Mouse (Mus musculus) E14TG2a.4 (cell line): ENCODE measurements around the gene Ddb2.

ENCODE experiments used
- CTCF ChIP-seq: conservative IDR thresholded peaks from 2 replicates; pipeline ENCODE4 v1.5.1; 2014; ENCODE audit warnings: low read length
- NANOG ChIP-seq: IDR thresholded peaks from 2 replicates; pipeline ENCODE4 v1.6.1; 2014; ENCODE audit warnings: borderline replicate concordance, low read length, mixed read lengths
- POU5F1 ChIP-seq: IDR thresholded peaks from 2 replicates; pipeline ENCODE4 v1.6.1; 2014; ENCODE audit warnings: low read length, borderline replicate concordance

- no peak for TF ChIP-seq CTCF
- TF ChIP-seq NANOG = no peak
- TF ChIP-seq POU5F1 = no peak
Observed at GRCm38 (mm10) chr2:91202222-91202971, 34.4 kb downstream of the Ddb2 start, which contains the start of the genes Nr1h3 and Acp2.
